Mouse (Mus musculus): ENCODE measurements at regions not wholly inside any gene's neighbourhood (a gene's known extent, or its start where the extent isn't known, plus 50 kb on each side); places are given as distances from the start of the nearest gene placed in this dataset.

DNA sequence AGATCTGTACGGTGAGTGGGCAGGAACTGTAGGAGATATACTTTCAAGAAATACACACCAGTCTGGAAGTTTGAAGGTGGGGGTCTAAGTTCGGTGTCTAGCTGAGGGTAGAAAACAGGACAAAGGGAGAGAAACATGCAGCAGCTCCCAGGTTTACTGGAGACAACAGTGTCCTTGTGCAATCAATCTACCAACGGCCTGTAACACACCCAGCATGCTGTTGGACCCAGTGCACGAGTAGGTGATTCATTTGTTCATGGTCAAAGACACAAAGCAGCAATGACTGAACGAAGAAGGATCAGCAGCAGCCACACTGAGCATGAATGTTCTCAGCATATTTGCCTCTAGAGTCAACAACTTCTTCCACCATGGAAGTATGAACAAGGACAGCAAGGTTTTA is 255.2 kb upstream of the Cdyl start:
- TF ChIP-seq CTCF (IDR thresholded peaks at IDR 0.05; ENCODE audit: low read depth) = no peak
- no peak for TF ChIP-seq EP300 (IDR thresholded peaks at IDR 0.05; ENCODE audit: low read depth)
